8 mouse cellular contexts compared by ENCODE assay signal in the genomic region with DNA sequence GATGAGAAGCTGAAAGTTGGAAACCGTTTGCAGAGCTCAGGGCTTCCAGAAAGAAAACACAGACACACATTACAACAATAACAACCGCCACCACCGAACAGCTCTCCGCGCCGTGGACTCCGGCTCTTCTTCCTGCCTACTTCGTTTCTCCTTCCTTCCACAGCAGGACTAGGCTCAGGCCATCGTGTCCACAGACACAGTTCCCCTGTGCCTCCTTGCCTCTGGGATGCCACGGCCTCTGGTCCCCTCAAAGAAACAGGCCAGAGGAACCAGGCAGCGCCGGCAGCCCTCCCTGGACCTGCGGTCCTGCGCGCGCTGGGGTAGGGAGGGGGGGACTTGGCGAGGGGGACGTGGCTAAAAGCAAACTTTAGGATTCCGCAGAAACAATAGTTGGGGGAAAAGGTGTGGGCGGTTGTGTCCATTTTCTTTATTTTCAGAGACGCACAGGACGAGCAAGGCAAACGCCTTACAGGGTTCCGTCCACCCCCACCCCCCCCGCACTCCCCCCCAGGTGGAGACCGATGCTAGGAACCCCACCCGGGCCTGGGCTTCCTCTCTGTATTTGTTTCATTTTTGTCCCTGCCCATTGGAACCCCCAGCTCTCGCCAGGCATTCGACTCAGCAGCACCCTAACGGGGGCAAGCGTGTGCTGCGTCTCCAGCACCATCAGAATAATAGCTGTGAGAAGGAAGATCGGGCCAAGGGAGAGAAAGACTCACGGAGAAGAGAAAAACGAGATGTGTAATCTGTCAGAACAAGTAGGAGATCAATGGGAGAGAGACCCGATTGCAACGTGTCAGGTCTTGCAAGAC. TPM values are rescaled to one million over a fixed set of nuclear protein-coding genes. Genes with fewer than 3 reads are reported as not detected.
A peak's percentile ranks its signal among the peaks of the same experiment; 100 is the strongest.
DNase-seq lines count a peak whose midpoint lies in the region; ATAC-seq and TF ChIP-seq lines count a peak whose summit lies in the region.

No protein-coding gene starts in this region.

- no peaks in the 10 kb centered on the region for H3K27me3 ChIP-seq in cerebellum, adult 2 months (ENCODE audit: control insufficient read depth, insufficient read depth, low read length)
- H3K27me3 ChIP-seq in forebrain, postnatal 0 days (ENCODE audit: insufficient read depth, low read length), result no peaks in the 10 kb centered on the region
- no peaks in the 10 kb centered on the region for H3K27me3 ChIP-seq in hindbrain, embryonic 15.5 days
- H3K27me3 ChIP-seq in limb, embryonic 15.5 days, result no peaks in the 10 kb centered on the region

- peak overlapping the region; percentile 92 for H3K27ac ChIP-seq in cerebellum, adult 2 months (ENCODE audit: insufficient read depth, low read length)
- peak overlapping the region; percentile 98 for H3K27ac ChIP-seq in forebrain, postnatal 0 days (ENCODE audit: low read depth, low read length)
- H3K27ac ChIP-seq in hindbrain, embryonic 15.5 days (replicated peaks), result peak overlapping the region; percentile 94
- H3K27ac ChIP-seq in limb, embryonic 15.5 days, result peak overlapping the region; percentile 98

- TF ChIP-seq CTCF in cerebellum, adult 2 months (IDR thresholded peaks at IDR 0.05; ENCODE audit: borderline replicate concordance, insufficient read depth, low read depth, low read length), result no peak
- no peak for TF ChIP-seq CTCF in forebrain, postnatal 0 days (IDR thresholded peaks at IDR 0.05; ENCODE audit: low read depth)

- DNase-seq in layer of hippocampus, adult 18-20 months (ENCODE audit: low spot score in 2 of 2), result peak; percentile 44 to 45
- no peak for DNase-seq in layer of hippocampus, adult 8-10 months (ENCODE audit: low spot score in 2 of 2)
- DNase-seq in cerebellum, adult 2 months, result peak; percentile 56 to 73
- DNase-seq in forebrain, postnatal 0 days, result peak; percentile 64
- peak; percentile 24 to 29 for DNase-seq in natural killer cell, adult 2 months (ENCODE audit: low spot score in 2 of 2)
- peak; percentile 45 for DNase-seq in thymus, postnatal 14 days

- 0 out of 2 replicates have a peak, but pooled peaks have one; percentile 17 for TF ChIP-seq POLR2A in cerebellum, adult 2 months (IDR thresholded peaks at IDR 0.05; ENCODE audit: borderline replicate concordance, insufficient read depth, low read length)

- peaks cover 13% of the 10 kb centered on the region for H3K4me1 ChIP-seq in cerebellum, adult 2 months (ENCODE audit: control insufficient read depth, insufficient read depth, low read length)
- peaks cover 5% of the 10 kb centered on the region for H3K4me1 ChIP-seq in forebrain, postnatal 0 days (ENCODE audit: insufficient read depth)
- peaks cover 26% of the 10 kb centered on the region for H3K4me1 ChIP-seq in hindbrain, embryonic 15.5 days (replicated peaks)
- H3K4me1 ChIP-seq in limb, embryonic 15.5 days, result peaks cover 15% of the 10 kb centered on the region

- WGBS in cerebellum, adult 2 months, result under 1% methylated on average over 37 of the region's 37 CpGs
- 0% methylated on average over 35 of the region's 37 CpGs for whole genome bisulfite sequencing in forebrain, postnatal 0 days
- WGBS in hindbrain, embryonic 15.5 days, result under 1% methylated on average over 37 of the region's 37 CpGs
- under 1% methylated on average over 37 of the region's 37 CpGs for WGBS in limb, embryonic 15.5 days

- peak overlapping the region; percentile 92 for H3K9ac ChIP-seq in forebrain, postnatal 0 days
- peak overlapping the region; percentile 68 for H3K9ac ChIP-seq in hindbrain, embryonic 15.5 days
- H3K9ac ChIP-seq in limb, embryonic 15.5 days, result peak overlapping the region; percentile 85

- H3K4me2 ChIP-seq in forebrain, postnatal 0 days (ENCODE audit: low read depth), result peak overlapping the region; percentile 94
- H3K4me2 ChIP-seq in hindbrain, embryonic 15.5 days, result peak overlapping the region; percentile 89
- H3K4me2 ChIP-seq in limb, embryonic 15.5 days, result peak overlapping the region; percentile 91

- no peaks in the 10 kb centered on the region for H3K36me3 ChIP-seq in forebrain, postnatal 0 days (ENCODE audit: insufficient read depth)
- no peaks in the 10 kb centered on the region for H3K36me3 ChIP-seq in hindbrain, embryonic 15.5 days
- H3K36me3 ChIP-seq in limb, embryonic 15.5 days, result no peaks in the 10 kb centered on the region

- H3K4me3 ChIP-seq in cerebellum, adult 2 months (replicated peaks; ENCODE audit: insufficient read depth, low read depth, low read length), result peak overlapping the region; percentile 91
- H3K4me3 ChIP-seq in forebrain, postnatal 0 days (ENCODE audit: low read depth, low read length), result peak overlapping the region; percentile 93
- peak overlapping the region; percentile 73 for H3K4me3 ChIP-seq in hindbrain, embryonic 15.5 days
- peak overlapping the region; percentile 92 for H3K4me3 ChIP-seq in limb, embryonic 15.5 days

- no peaks in the 10 kb centered on the region for H3K9me3 ChIP-seq in forebrain, postnatal 0 days (ENCODE audit: low read length)
- H3K9me3 ChIP-seq in hindbrain, embryonic 15.5 days, result no peaks in the 10 kb centered on the region
- no peaks in the 10 kb centered on the region for H3K9me3 ChIP-seq in limb, embryonic 15.5 days

- ATAC-seq in forebrain, postnatal 0 days, result no peak
- ATAC-seq in hindbrain, embryonic 15.5 days (ENCODE audit: low FRiP score, low read depth), result no peak
- ATAC-seq in limb, embryonic 15.5 days (ENCODE audit: insufficient number of reproducible peaks, low FRiP score, low TSS enrichment, low read depth), result no peak

RNA-seq across cellular contexts. Expression of a gene that starts 1.4 kb away (rescaled TPM):
- total RNA-seq in layer of hippocampus, adult 18-20 months (2021), result 10 to 100 TPM; 66.9 to 77.8 TPM
- 10 to 100 TPM; 57.8 to 73.4 (median 65.8) TPM for total RNA-seq in layer of hippocampus, adult 8-10 months (2022)
- polyA plus RNA-seq in cerebellum, adult 2 months (2012; rRNA removed), result 71.8 and 72.4 TPM in 2 replicates
- 37.0 and 48.4 TPM in 2 replicates for total RNA-seq in forebrain, postnatal 0 days (2014; rRNA removed)
- 42.2 and 48.9 TPM in 2 replicates for polyA plus RNA-seq in forebrain, postnatal 0 days (2015; fragmentation: Nextera tagmentation; extraction: Ambion mirVana)
- 48.7 and 52.7 TPM in 2 replicates for polyA plus RNA-seq in hindbrain, embryonic 15.5 days (2015; fragmentation: Nextera tagmentation; extraction: Ambion mirVana)
- polyA plus RNA-seq in limb, embryonic 15.5 days (2015; fragmentation: Nextera tagmentation; extraction: Ambion mirVana), result 35.4 and 40.1 TPM in 2 replicates

RNA-seq across cellular contexts. Expression of a gene that starts 59.8 kb away (rescaled TPM):
- total RNA-seq in layer of hippocampus, adult 18-20 months (2021), result not detected
- not detected for total RNA-seq in layer of hippocampus, adult 8-10 months (2022)
- polyA plus RNA-seq in cerebellum, adult 2 months (2012; rRNA removed), result not detected in 2 replicates
- total RNA-seq in forebrain, postnatal 0 days (2014; rRNA removed), result not detected in 2 replicates
- polyA plus RNA-seq in forebrain, postnatal 0 days (2015; fragmentation: Nextera tagmentation; extraction: Ambion mirVana), result not detected in 2 replicates
- polyA plus RNA-seq in hindbrain, embryonic 15.5 days (2015; fragmentation: Nextera tagmentation; extraction: Ambion mirVana), result not detected in 2 replicates
- polyA plus RNA-seq in limb, embryonic 15.5 days (2015; fragmentation: Nextera tagmentation; extraction: Ambion mirVana), result 2.2 TPM in 1 of 2 replicates, not detected in the other

Comparison
In these comparisons a context has a peak if more than half of its experiments do, and no peak if none do; other contexts are left out.
1. DNase-seq: peak in layer of hippocampus, adult 18-20 months (2 of 2), cerebellum, adult 2 months (2 of 2), forebrain, postnatal 0 days (single experiment), natural killer cell, adult 2 months (2 of 2) and thymus, postnatal 14 days (single experiment); none in layer of hippocampus, adult 8-10 months (0 of 2).
2. Peak in every context shown above with its lines, with median percentiles within 50 percentile points of each other: H3K27ac ChIP-seq, H3K4me3 ChIP-seq, H3K4me2 ChIP-seq and H3K9ac ChIP-seq.